Mouse (Mus musculus): ENCODE measurements around the gene Gm20388.

- TF ChIP-seq CTCF (IDR thresholded peaks at IDR 0.05; ENCODE audit: control insufficient read depth, insufficient read depth, low read length): 0 out of 2 replicates have a peak, but pooled peaks have one; percentile 21
- TF ChIP-seq POLR2A (IDR thresholded peaks at IDR 0.05; ENCODE audit: borderline replicate concordance, control insufficient read depth, low read depth, low read length): no peak
These were observed 4404.2 kb downstream of the Gm20388 start for GRCm38 (mm10) chr8:124314803-124315202.

Data from bone marrow, adult 2 months (tissue).